Mouse (Mus musculus) limb, embryonic 14.5 days (tissue): Measurements from ENCODE around the gene Nmur1. TPM values are rescaled to one million over a fixed set of nuclear protein-coding genes. Genes with fewer than 3 reads are reported as not detected.

Experiments
- ATAC-seq: fragments of 200-750 bp; cut with Nextera tagmentation; 2 replicates; pipeline ENCODE4 v1.8.0; 2017; ENCODE audit warnings: low read depth, moderate number of reproducible peaks, moderate TSS enrichment; ENCODE audit not compliant: low FRiP score
- DNase-seq: peaks from one replicate; pipeline ENCODE4 v3.0.0-alpha.2; 2015; ENCODE audit warnings: low spot score
- H3K27ac ChIP-seq: fragments of 300-500 bp; sonication (generic); replicated peaks from 2 replicates; pipeline ENCODE4 v1.5.1; 2014; ENCODE audit warnings: low read depth, mild to moderate bottlenecking, low read length, moderate library complexity, mixed read lengths
- H3K27me3 ChIP-seq: fragments of 300-500 bp; sonication (generic); 2 replicates; pipeline ENCODE4 v1.6.1; 2014; ENCODE audit warnings: low read length, mixed read lengths; ENCODE audit not compliant: control insufficient read depth, insufficient read depth
- H3K36me3 ChIP-seq: fragments of 300-500 bp; sonication (generic); 2 replicates; pipeline ENCODE4 v1.6.1; 2014; ENCODE audit warnings: mild to moderate bottlenecking, low read length, moderate library complexity, mixed read lengths; ENCODE audit not compliant: control insufficient read depth, insufficient read depth
- H3K4me1 ChIP-seq: fragments of 300-500 bp; sonication (generic); 2 replicates; pipeline ENCODE4 v1.6.1; 2014; ENCODE audit warnings: antibody characterized with exemption, low read length, mixed read lengths; ENCODE audit not compliant: control insufficient read depth, insufficient read depth
- H3K4me2 ChIP-seq: fragments of 300-500 bp; sonication (generic); replicated peaks from 2 replicates; pipeline ENCODE4 v1.6.1; 2014; ENCODE audit warnings: low read depth, mild to moderate bottlenecking, low read length, moderate library complexity; ENCODE audit not compliant: severe bottlenecking
- H3K4me3 ChIP-seq: fragments of 300-500 bp; sonication (generic); replicated peaks from 2 replicates; pipeline ENCODE4 v1.5.1; 2014; ENCODE audit warnings: low read length
- H3K9ac ChIP-seq: fragments of 300-500 bp; sonication (generic); 2 replicates; pipeline ENCODE4 v1.6.1; 2014; ENCODE audit warnings: mild to moderate bottlenecking, low read depth, low read length, moderate library complexity; ENCODE audit not compliant: severe bottlenecking
- H3K9me3 ChIP-seq: fragments of 300-500 bp; sonication (generic); 2 replicates; pipeline ENCODE4 v1.6.1; 2016; ENCODE audit warnings: low read length; ENCODE audit not compliant: control insufficient read depth
- POLR2A ChIP-seq: fragments of 200-500 bp; IDR thresholded peaks from 2 replicates; pipeline ENCODE4 v1.8.0; 2012; ENCODE audit warnings: inconsistent platforms, mild to moderate bottlenecking, moderate library complexity, borderline replicate concordance; ENCODE audit not compliant: insufficient read depth, insufficient read length; ENCODE audit errors: extremely low read depth
- WGBS: fragments of 180-500 bp; shearing (Covaris S2); extraction: QIAGEN DNeasy Blood & Tissue Kit; methylation state at CpG from one replicate; pipeline ENCODE4 v1.1.7; 2014; 5-methylcytosine and 5-hydroxymethylcytosine counted together
- polyA plus RNA-seq, 2 experiments: library from polyadenylated mRNA; depleted of rRNA in 1 of 2; stranded (reverse) in 1 of 2; unstranded in 1 of 2; fragments of >200 nt; fragmentation: Nextera tagmentation in 1 of 2; extraction: Ambion mirVana in 1 of 2; gene quantifications; 2 replicates each; pipeline versions ENCODE4 v1.2.1 to v1.2.3; 2012 to 2014

Nmur1 gene
- polyA plus RNA-seq, 2 experiments: not detected

GRCm38 (mm10) chr1:86381027-86381426 is 45.0 kb downstream of the Nmur1 start:
- 21% methylated on average over 11 of the region's 13 CpGs for WGBS
- DNase-seq (no peak), ATAC-seq (no peak)

GRCm38 (mm10) chr1:86379161-86379569 is 46.9 kb downstream of the Nmur1 start:
- TF ChIP-seq POLR2A: no peak
- 32% methylated on average over 9 of the region's 9 CpGs for WGBS
- no peaks in the 10 kb centered on the region for H3K27me3 ChIP-seq
- ATAC-seq: peak; percentile 36; the same call in 1 of the 2 replicates
- no peak overlapping the region for H3K4me3 ChIP-seq
- H3K9ac ChIP-seq: no peak overlapping the region
- DNase-seq: no peak
- H3K36me3 ChIP-seq: no peaks in the 10 kb centered on the region
- peaks cover 17% of the 10 kb centered on the region for H3K4me1 ChIP-seq
- H3K4me2 ChIP-seq: 0 out of 2 replicates have a peak overlapping the region, but pooled peaks have one; percentile 2
- H3K9me3 ChIP-seq: no peaks in the 10 kb centered on the region
- peak overlapping the region; percentile 70 for H3K27ac ChIP-seq

More at GRCm38 (mm10) chr1:86381027-86381426, 45.0 kb downstream of the Nmur1 start:
- no peak overlapping the region for H3K4me2 ChIP-seq
- H3K9ac ChIP-seq: no peak overlapping the region
- peaks cover 17% of the 10 kb centered on the region for H3K4me1 ChIP-seq
- no peak overlapping the region for H3K27ac ChIP-seq
- no peak overlapping the region for H3K4me3 ChIP-seq
- no peaks in the 10 kb centered on the region for H3K36me3 ChIP-seq
- H3K27me3 ChIP-seq: no peaks in the 10 kb centered on the region
- TF ChIP-seq POLR2A: no peak
- no peaks in the 10 kb centered on the region for H3K9me3 ChIP-seq

GRCm38 (mm10) chr1:86378662-86379061 is 47.4 kb downstream of the Nmur1 start:
- Histone ChIP-seq H3K27ac (0 out of 2 replicates have a peak overlapping the region, but pooled peaks have one; percentile 30), H3K27me3 (no peaks in the 10 kb centered on the region), H3K9ac (no peak overlapping the region), H3K9me3 (no peaks in the 10 kb centered on the region), H3K36me3 (no peaks in the 10 kb centered on the region), H3K4me2 (peak overlapping the region; percentile 23; the same call in 1 of the 2 replicates), H3K4me1 (peaks cover 17% of the 10 kb centered on the region), H3K4me3 (no peak overlapping the region)
- TF ChIP-seq POLR2A: no peak
- peak; percentile 18; the same call in 1 of the 2 replicates for ATAC-seq
- no peak for DNase-seq
- 12% methylated on average over 6 of the region's 6 CpGs for WGBS

- TF ChIP-seq POLR2A: no peak
- H3K27ac ChIP-seq: no peak overlapping the region
- no peak overlapping the region for H3K4me3 ChIP-seq
- H3K27me3 ChIP-seq: no peaks in the 10 kb centered on the region
- ATAC-seq (no peak), DNase-seq (no peak)
- no peaks in the 10 kb centered on the region for H3K36me3 ChIP-seq
- H3K4me2 ChIP-seq: no peak overlapping the region
- no peaks in the 10 kb centered on the region for H3K9me3 ChIP-seq
- WGBS: 82% methylated on average over 5 of the region's 5 CpGs
- H3K9ac ChIP-seq: no peak overlapping the region
- peaks cover 17% of the 10 kb centered on the region for H3K4me1 ChIP-seq
Observed at GRCm38 (mm10) chr1:86376354-86376753, 49.7 kb downstream of the Nmur1 start.

GRCm38 (mm10) chr1:86371997-86372396 is 54.0 kb downstream of the Nmur1 start:
- Histone ChIP-seq H3K9me3 (no peaks in the 10 kb centered on the region), H3K27me3 (no peaks in the 10 kb centered on the region), H3K4me3 (no peak overlapping the region), H3K4me1 (no peaks in the 10 kb centered on the region), H3K27ac (no peak overlapping the region), H3K9ac (no peak overlapping the region), H3K36me3 (no peaks in the 10 kb centered on the region), H3K4me2 (no peak overlapping the region)
- ATAC-seq: no peak
- peak; percentile 50 for DNase-seq
- WGBS: 43% methylated on average over 10 of the region's 10 CpGs
- no peak for TF ChIP-seq POLR2A
